Mouse (Mus musculus) heart, adult 2 months (tissue): ENCODE measurements at regions not wholly inside any gene's neighbourhood (a gene's known extent, or its start where the extent isn't known, plus 50 kb on each side); places are given as distances from the start of the nearest gene placed in this dataset.

Experiments
- CTCF ChIP-seq: fragments of 200-600 bp; IDR thresholded peaks from 2 replicates; pipeline ENCODE4 v1.8.1; 2022; ENCODE audit warnings: antibody characterized with exemption, mild to moderate bottlenecking, moderate library complexity
- EP300 ChIP-seq: fragments of 200-500 bp; IDR thresholded peaks from 2 replicates; pipeline ENCODE4 v1.6.1; 2011; ENCODE audit warnings: low read depth, low read length, control low read depth; ENCODE audit not compliant: insufficient read depth
- POLR2A ChIP-seq: fragments of 200-500 bp; IDR thresholded peaks from 2 replicates; pipeline ENCODE4 v1.6.1; 2011; ENCODE audit warnings: mild to moderate bottlenecking, low read depth, low read length, control low read depth; ENCODE audit not compliant: insufficient read depth

GRCm38 (mm10) chr1:19981189-19981588 is 636.7 kb downstream of the Pkhd1 start:
- TF ChIP-seq POLR2A (no peak), CTCF (no peak), EP300 (no peak)
